Mouse (Mus musculus) C2C12 (cell line): ENCODE measurements at regions not wholly inside any gene's neighbourhood (a gene's known extent, or its start where the extent isn't known, plus 50 kb on each side); places are given as distances from the start of the nearest gene placed in this dataset.

Source experiments
- CEBPB ChIP-seq: IDR thresholded peaks from one replicate; pipeline ENCODE4 v1.6.1; 2011; ENCODE audit warnings: low read depth, mild to moderate bottlenecking, control low read depth, moderate library complexity
- CTCF ChIP-seq: IDR thresholded peaks from one replicate; pipeline ENCODE4 v1.5.1; 2011; ENCODE audit not compliant: control insufficient read depth, insufficient read depth, insufficient read length
- FOSL1 ChIP-seq: IDR thresholded peaks from one replicate; pipeline ENCODE4 v1.8.0; 2011; ENCODE audit warnings: mild to moderate bottlenecking, low read length; ENCODE audit not compliant: poor library complexity, insufficient read depth, severe bottlenecking
- MAX ChIP-seq: IDR thresholded peaks from one replicate; pipeline ENCODE4 v1.6.1; 2011; ENCODE audit warnings: mild to moderate bottlenecking, control low read depth
- MYOD1 ChIP-seq: IDR thresholded peaks from one replicate; pipeline ENCODE4 v1.6.1; 2011; ENCODE audit warnings: low read depth; ENCODE audit not compliant: control insufficient read depth, insufficient read length
- MYOG ChIP-seq: IDR thresholded peaks from one replicate; pipeline ENCODE4 v1.6.1; 2011; ENCODE audit not compliant: control insufficient read depth, insufficient read length; ENCODE audit errors: extremely low read depth
- USF1 ChIP-seq: IDR thresholded peaks from one replicate; pipeline ENCODE4 v1.6.1; 2011; ENCODE audit warnings: low read depth, mild to moderate bottlenecking, control low read depth, moderate library complexity

GRCm38 (mm10) chr3:137142041-137142440, 198.8 kb upstream of the Emcn start:
- TF ChIP-seq CTCF (no peak), USF1 (no peak), MAX (no peak), MYOG (no peak), CEBPB (no peak), MYOD1 (no peak), FOSL1 (no peak)
